Mouse (Mus musculus): ENCODE measurements around the gene Ecel1.

GRCm38 (mm10) chr1:87185526-87185925, 29.2 kb upstream of the Ecel1 start:
- TF ChIP-seq EP300 (IDR thresholded peaks at IDR 0.05; ENCODE audit: insufficient read depth, low read depth, low read length) (no peak), CTCF (IDR thresholded peaks at IDR 0.05; ENCODE audit: low read depth, low read length) (no peak), POLR2A (IDR thresholded peaks at IDR 0.05; ENCODE audit: insufficient read depth, low read length) (no peak)
